Mouse (Mus musculus) spleen, postnatal 10 days (tissue): Measurements from ENCODE around the gene Rad51b.

Source experiments
- DNase-seq, 2 experiments: peaks; one replicate each; pipeline ENCODE4 v3.0.0; 2021 to 2022; ENCODE audit warnings: low spot score in 2 of 2

Gene Rad51b

GRCm38 (mm10) chr12:79647976-79648375 is 350.9 kb downstream of the Rad51b start:
- DNase-seq: no peak

GRCm38 (mm10) chr12:79648812-79649700 is 352.0 kb downstream of the Rad51b start:
- DNase-seq: no peak

GRCm38 (mm10) chr12:79649796-79650195 is 352.7 kb downstream of the Rad51b start:
- no peak for DNase-seq

- DNase-seq: no peak
These were observed 358.1 kb downstream of the Rad51b start for GRCm38 (mm10) chr12:79655138-79655537.

- no peak for DNase-seq
These were observed 361.8 kb downstream of the Rad51b start for GRCm38 (mm10) chr12:79658861-79659260.

- DNase-seq: no peak
These were observed 364.2 kb downstream of the Rad51b start for GRCm38 (mm10) chr12:79661270-79661669.

- no peak for DNase-seq
These were observed 366.2 kb downstream of the Rad51b start for GRCm38 (mm10) chr12:79663131-79663892.

- DNase-seq: no peak
These were observed 367.0 kb downstream of the Rad51b start for GRCm38 (mm10) chr12:79663893-79664574.

GRCm38 (mm10) chr12:79674846-79675439 is 377.9 kb downstream of the Rad51b start:
- no peak for DNase-seq

GRCm38 (mm10) chr12:79675440-79676176 is 378.5 kb downstream of the Rad51b start:
- no peak for DNase-seq

- no peak for DNase-seq
These were observed 379.2 kb downstream of the Rad51b start for GRCm38 (mm10) chr12:79676251-79676650.

- DNase-seq: no peak
These were observed 379.8 kb downstream of the Rad51b start for GRCm38 (mm10) chr12:79676896-79677295.

- DNase-seq: no peak
These were observed 382.3 kb downstream of the Rad51b start for GRCm38 (mm10) chr12:79679251-79679901.

GRCm38 (mm10) chr12:79679941-79680697 is 383.0 kb downstream of the Rad51b start:
- DNase-seq: no peak

GRCm38 (mm10) chr12:79680698-79681072 is 383.6 kb downstream of the Rad51b start:
- DNase-seq: no peak

GRCm38 (mm10) chr12:79681571-79681970 is 384.5 kb downstream of the Rad51b start:
- DNase-seq: no peak

- no peak for DNase-seq
These were observed 386.3 kb downstream of the Rad51b start for GRCm38 (mm10) chr12:79683350-79683749.

- no peak for DNase-seq
These were observed 386.7 kb downstream of the Rad51b start for GRCm38 (mm10) chr12:79683759-79684158.

GRCm38 (mm10) chr12:79684338-79684737 is 387.3 kb downstream of the Rad51b start:
- no peak for DNase-seq
